Mouse (Mus musculus) erythroblast, embryonic 14.5 days (primary cell): ENCODE data around the gene Atp6ap1.

Experiments
- GATA1 ChIP-seq: IDR thresholded peaks from 2 replicates; pipeline ENCODE4 v1.6.1; 2012; ENCODE audit warnings: low read length, inconsistent platforms, mixed read lengths
- TAL1 ChIP-seq: IDR thresholded peaks from 3 replicates; pipeline ENCODE4 v1.6.1; 2012; ENCODE audit warnings: low read length, inconsistent platforms, mixed read lengths

DNA sequence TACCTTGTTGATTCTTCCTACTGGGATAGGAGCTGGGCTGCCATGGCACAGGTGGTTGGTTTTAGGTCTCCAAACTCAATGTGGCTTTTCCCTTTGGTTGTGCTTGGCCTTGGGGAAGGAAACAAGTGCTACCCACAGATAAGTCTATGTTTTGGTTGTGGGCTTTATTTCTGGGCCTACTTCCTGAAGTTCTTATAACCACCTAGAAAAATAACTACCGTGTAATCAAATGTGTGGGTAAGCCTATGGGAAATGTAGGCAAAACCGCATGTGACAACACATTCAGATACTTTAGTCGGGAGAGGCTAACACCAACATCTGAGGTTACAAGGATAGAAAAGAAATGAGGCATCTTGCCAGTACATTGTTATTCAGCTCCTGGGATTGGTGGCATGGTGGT lies 39.2 kb upstream of the Atp6ap1 start:
- TF ChIP-seq GATA1 (no peak), TAL1 (no peak)
